Mouse (Mus musculus) cerebellum, postnatal 4 days (tissue): ENCODE data around the gene Zcrb1.
"Not testable (repeated sequence)": the region's sequence is repeated elsewhere in the genome, so short reads cannot be mapped to it uniquely, and the experiment has no call there.

Experiments used
- DNase-seq, 2 experiments: peaks; one replicate each; pipeline ENCODE4 v3.0.0; 2022; ENCODE audit warnings: low spot score in 2 of 2, mixed read lengths in 1 of 2

The Zcrb1 gene

GRCm38 (mm10) chr15:93397826-93398698, at the start of gene Zcrb1, which contains the start of gene Pphln1:
TSS of gene Zcrb1 (minus strand) at chr15:93398334.
TSS of gene Pphln1 (plus strand) at chr15:93398350.
- peak; percentile 59 to 82 for DNase-seq

GRCm38 (mm10) chr15:93443676-93444075, 45.5 kb upstream of the Zcrb1 start:
- no peak for DNase-seq

GRCm38 (mm10) chr15:93442271-93442670, 44.1 kb upstream of the Zcrb1 start:
- DNase-seq: no peak

GRCm38 (mm10) chr15:93438663-93439062, 40.5 kb upstream of the Zcrb1 start:
- DNase-seq: peak; percentile 51 to 52

GRCm38 (mm10) chr15:93435998-93436397, 37.9 kb upstream of the Zcrb1 start:
- DNase-seq: no peak

- DNase-seq: no peak
Observed at GRCm38 (mm10) chr15:93433811-93434210, 35.7 kb upstream of the Zcrb1 start.

GRCm38 (mm10) chr15:93422537-93422936, 24.4 kb upstream of the Zcrb1 start:
- DNase-seq: no peak

- DNase-seq: no peak
Observed at GRCm38 (mm10) chr15:93420596-93420995, 22.5 kb upstream of the Zcrb1 start.

- DNase-seq: no peak
Observed at GRCm38 (mm10) chr15:93416300-93416699, 18.2 kb upstream of the Zcrb1 start.

- DNase-seq: no peak
Observed at GRCm38 (mm10) chr15:93414456-93414855, 16.3 kb upstream of the Zcrb1 start.

- DNase-seq: no peak
Observed at GRCm38 (mm10) chr15:93412445-93412844, 14.3 kb upstream of the Zcrb1 start.

- DNase-seq: no peak
Observed at GRCm38 (mm10) chr15:93406492-93406891, 8.4 kb upstream of the Zcrb1 start.

- no peak for DNase-seq
Observed at GRCm38 (mm10) chr15:93405446-93405986, 7.4 kb upstream of the Zcrb1 start.

- no peak for DNase-seq
Observed at GRCm38 (mm10) chr15:93404849-93405248, 6.7 kb upstream of the Zcrb1 start.

- no peak for DNase-seq
Observed at GRCm38 (mm10) chr15:93402730-93403129, 4.6 kb upstream of the Zcrb1 start.

- no peak for DNase-seq
Observed at GRCm38 (mm10) chr15:93401446-93401845, 3.3 kb upstream of the Zcrb1 start.

- no peak for DNase-seq
Observed at GRCm38 (mm10) chr15:93398699-93399540, 786 bp upstream of the Zcrb1 start.

- no peak for DNase-seq
Observed at GRCm38 (mm10) chr15:93397269-93397668, 865 bp downstream of the Zcrb1 start.

- no peak for DNase-seq
Observed at GRCm38 (mm10) chr15:93381337-93381736, 16.8 kb downstream of the Zcrb1 start.

- DNase-seq: no peak
Observed at GRCm38 (mm10) chr15:93379177-93379576, 19.0 kb downstream of the Zcrb1 start.

GRCm38 (mm10) chr15:93375696-93376095, 22.4 kb downstream of the Zcrb1 start:
- no peak for DNase-seq

- not testable (repeated sequence) for DNase-seq
Observed at GRCm38 (mm10) chr15:93372525-93373119, 25.5 kb downstream of the Zcrb1 start.
